Mouse (Mus musculus) B cell, adult 2 months (primary cell): ENCODE data around the gene Fbxo11.
"Not testable (repeated sequence)": the region's sequence is repeated elsewhere in the genome, so short reads cannot be mapped to it uniquely, and the experiment has no call there.

ENCODE experiments used
- DNase-seq, 2 experiments: peaks; one replicate each; pipeline ENCODE4 v3.0.0; 2022

Fbxo11 gene

GRCm38 (mm10) chr17:88066799-88067198 is 1.7 kb upstream of the Fbxo11 start:
- DNase-seq = no peak

GRCm38 (mm10) chr17:88065801-88066646 is 933 bp upstream of the Fbxo11 start:
- DNase-seq = peak; percentile 85 to 87

GRCm38 (mm10) chr17:88064347-88065030 is 602 bp downstream of the Fbxo11 start:
- DNase-seq = peak; percentile 88 to 89

GRCm38 (mm10) chr17:88063980-88064346 is 1.1 kb downstream of the Fbxo11 start:
- peak; percentile 79 to 80 for DNase-seq

- no peak for DNase-seq
Observed at GRCm38 (mm10) chr17:88062860-88063580, 2.1 kb downstream of the Fbxo11 start.

- DNase-seq = no peak
Observed at GRCm38 (mm10) chr17:88061942-88062341, 3.1 kb downstream of the Fbxo11 start.

GRCm38 (mm10) chr17:88058280-88058679 is 6.8 kb downstream of the Fbxo11 start:
- no peak for DNase-seq

GRCm38 (mm10) chr17:88057846-88058245 is 7.2 kb downstream of the Fbxo11 start:
- DNase-seq = peak; percentile 28 to 42

GRCm38 (mm10) chr17:88051679-88052078 is 13.4 kb downstream of the Fbxo11 start:
- no peak for DNase-seq

GRCm38 (mm10) chr17:88050892-88051291 is 14.2 kb downstream of the Fbxo11 start:
- DNase-seq = no peak

GRCm38 (mm10) chr17:88050318-88050717 is 14.8 kb downstream of the Fbxo11 start:
- no peak for DNase-seq

GRCm38 (mm10) chr17:88042099-88043086 is 22.7 kb downstream of the Fbxo11 start:
- DNase-seq = peak; percentile 78 to 85

GRCm38 (mm10) chr17:88040810-88041209 is 24.3 kb downstream of the Fbxo11 start:
- no peak for DNase-seq

GRCm38 (mm10) chr17:88034418-88034817 is 30.7 kb downstream of the Fbxo11 start:
- no peak for DNase-seq

GRCm38 (mm10) chr17:88031755-88032154 is 33.3 kb downstream of the Fbxo11 start:
- DNase-seq = no peak

- no peak for DNase-seq
Observed at GRCm38 (mm10) chr17:88029194-88029970, 35.7 kb downstream of the Fbxo11 start.

GRCm38 (mm10) chr17:88025227-88025626 is 39.9 kb downstream of the Fbxo11 start:
- peak; percentile 75 to 81 for DNase-seq

- no peak for DNase-seq
Observed at GRCm38 (mm10) chr17:88023924-88024323, 41.2 kb downstream of the Fbxo11 start.

GRCm38 (mm10) chr17:88016027-88016426 is 49.1 kb downstream of the Fbxo11 start:
- DNase-seq = not testable (repeated sequence)

- no peak for DNase-seq
Observed at GRCm38 (mm10) chr17:88014456-88014855, 50.6 kb downstream of the Fbxo11 start.

GRCm38 (mm10) chr17:88006956-88007355 is 58.1 kb downstream of the Fbxo11 start:
- no peak for DNase-seq
